Mouse (Mus musculus) heart, embryonic 14.5 days (tissue): ENCODE data around the gene Awat1. TPM values are rescaled to one million over a fixed set of nuclear protein-coding genes. Genes with fewer than 3 reads are reported as not detected.

ENCODE experiments used
- ATAC-seq: fragments of 200-750 bp; cut with Nextera tagmentation; 2 replicates; pipeline ENCODE4 v1.8.0; 2017; ENCODE audit warnings: low read depth, moderate TSS enrichment; ENCODE audit not compliant: insufficient number of reproducible peaks, insufficient read depth, low FRiP score
- H3K27ac ChIP-seq, 2 experiments: fragments of 200-500 bp in 1 of 2; fragments of 300-500 bp in 1 of 2; sonication (generic) in 1 of 2; replicated peaks in 1 of 2; 2 replicates each; pipeline ENCODE4 v1.5.1; 2012 to 2014; ENCODE audit warnings: low read depth in 2 of 2, low read length in 2 of 2, control low read depth in 1 of 2, mild to moderate bottlenecking in 1 of 2, mixed read lengths in 1 of 2; ENCODE audit not compliant: control insufficient read depth in 1 of 2, insufficient read depth in 1 of 2
- H3K27me3 ChIP-seq: fragments of 300-500 bp; sonication (generic); 2 replicates; pipeline ENCODE4 v1.6.1; 2014; ENCODE audit warnings: mild to moderate bottlenecking, low read length, control low read depth; ENCODE audit not compliant: control insufficient read depth, insufficient read depth
- H3K36me3 ChIP-seq: fragments of 300-500 bp; sonication (generic); 2 replicates; pipeline ENCODE4 v1.6.1; 2014; ENCODE audit warnings: mild to moderate bottlenecking, control low read depth, low read length, mixed read lengths; ENCODE audit not compliant: control insufficient read depth, insufficient read depth
- H3K4me1 ChIP-seq, 2 experiments: fragments of 200-500 bp in 1 of 2; fragments of 300-500 bp in 1 of 2; sonication (generic) in 1 of 2; 2 replicates each; pipeline ENCODE4 v1.6.1; 2012 to 2014; ENCODE audit warnings: low read length in 2 of 2, control low read depth in 1 of 2, mixed read lengths in 1 of 2; ENCODE audit not compliant: control insufficient read depth in 2 of 2, insufficient read depth in 2 of 2
- H3K4me2 ChIP-seq: fragments of 300-500 bp; sonication (generic); 2 replicates; pipeline ENCODE4 v1.6.1; 2014; ENCODE audit warnings: mild to moderate bottlenecking, low read length
- H3K4me3 ChIP-seq, 2 experiments: fragments of 200-500 bp in 1 of 2; fragments of 300-500 bp in 1 of 2; sonication (generic) in 1 of 2; 2 replicates each; pipeline ENCODE4 v1.5.1; 2012 to 2014; ENCODE audit warnings: low read length in 2 of 2, mild to moderate bottlenecking in 2 of 2, control low read depth in 1 of 2, low read depth in 1 of 2, moderate library complexity in 1 of 2; ENCODE audit not compliant: control insufficient read depth in 1 of 2, insufficient read depth in 1 of 2
- H3K9ac ChIP-seq: fragments of 300-500 bp; sonication (generic); 2 replicates; pipeline ENCODE4 v1.6.1; 2014; ENCODE audit warnings: mild to moderate bottlenecking, low read length
- H3K9me3 ChIP-seq: fragments of 300-500 bp; sonication (generic); 2 replicates; pipeline ENCODE4 v1.6.1; 2016; ENCODE audit warnings: low read length, control low read depth; ENCODE audit not compliant: control insufficient read depth
- WGBS: fragments of 180-500 bp; shearing (Covaris S2); extraction: QIAGEN DNeasy Blood & Tissue Kit; methylation state at CpG from one replicate; pipeline ENCODE4 v1.1.7; 2014; 5-methylcytosine and 5-hydroxymethylcytosine counted together
- polyA plus RNA-seq: library from polyadenylated mRNA; unstranded; fragments of >200 nt; fragmentation: Nextera tagmentation; extraction: Ambion mirVana; gene quantifications from 2 replicates; pipeline ENCODE4 v1.2.1, GENCODE M21; 2014

The Awat1 gene
- polyA plus RNA-seq = not detected in 2 replicates

DNA sequence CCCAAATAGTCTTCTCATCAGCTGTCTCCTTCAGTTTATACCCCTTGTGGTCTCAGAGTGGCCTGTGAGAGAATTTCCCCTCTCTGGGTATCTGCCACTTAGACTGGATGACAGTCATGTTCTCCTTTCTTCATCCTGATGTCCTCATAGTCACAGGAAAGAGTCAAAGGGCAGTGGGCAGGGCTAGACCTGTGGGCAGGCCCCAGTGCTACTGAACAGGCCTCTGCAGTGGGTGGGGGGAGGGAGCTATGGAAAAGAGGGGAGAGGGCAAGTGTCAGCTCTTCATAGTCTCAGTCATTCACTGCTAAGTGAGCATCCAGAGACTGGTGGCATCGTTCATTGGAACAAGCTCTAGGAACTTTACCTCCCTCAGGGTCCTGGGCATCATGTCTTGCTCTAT is at the start of gene Awat1:
Gene Awat1, plus strand, starts transcription at position 301 of the 400 bp plus-strand sequence.
- ATAC-seq = no peak
- Histone ChIP-seq H3K9ac (no peak within 1 kb of the TSS), H3K4me2 (no peak within 1 kb of the TSS), H3K9me3 (no peaks in the 10 kb centered on the region), H3K4me1 (no peaks in the 10 kb centered on the region), H3K27ac (no peak within 1 kb of the TSS), H3K36me3 (no peaks in the 10 kb centered on the region), H3K4me3 (no peak within 1 kb of the TSS), H3K27me3 (no peaks in the 10 kb centered on the region)
- 83% methylated on average over 1 of the region's 1 CpGs for WGBS

DNA sequence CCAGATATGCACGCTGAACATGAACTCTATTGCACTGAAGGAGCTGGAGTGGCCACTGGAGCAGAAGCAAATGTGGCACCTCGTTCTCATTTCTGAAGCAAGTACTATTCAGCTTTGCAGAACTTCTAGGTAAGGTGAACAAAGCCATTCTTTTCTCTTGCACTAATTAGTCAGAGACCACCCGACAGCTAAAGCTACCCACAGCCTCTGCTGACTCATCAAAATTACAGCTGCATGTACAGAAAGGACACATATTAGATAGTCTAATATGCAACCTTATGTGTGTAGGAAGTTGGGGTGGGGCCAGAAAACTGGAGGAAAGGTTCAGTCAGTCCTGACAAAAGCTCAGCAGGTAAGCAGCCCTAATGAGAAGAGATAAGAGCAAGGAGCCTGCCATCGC is 47.6 kb upstream of the Awat1 start, which contains the start of gene Dgat2l6:
Gene Dgat2l6, plus strand, starts transcription at position 368 of the 400 bp plus-strand sequence.
- Histone ChIP-seq H3K4me2 (no peak within 1 kb of the TSS), H3K27me3 (no peaks in the 10 kb centered on the region), H3K36me3 (no peaks in the 10 kb centered on the region), H3K4me1 (no peaks in the 10 kb centered on the region), H3K9me3 (no peaks in the 10 kb centered on the region), H3K27ac (no peak within 1 kb of the TSS), H3K4me3 (no peak within 1 kb of the TSS), H3K9ac (no peak within 1 kb of the TSS)
- WGBS = 81% methylated on average over 4 of the region's 4 CpGs
- ATAC-seq = no peak

DNA sequence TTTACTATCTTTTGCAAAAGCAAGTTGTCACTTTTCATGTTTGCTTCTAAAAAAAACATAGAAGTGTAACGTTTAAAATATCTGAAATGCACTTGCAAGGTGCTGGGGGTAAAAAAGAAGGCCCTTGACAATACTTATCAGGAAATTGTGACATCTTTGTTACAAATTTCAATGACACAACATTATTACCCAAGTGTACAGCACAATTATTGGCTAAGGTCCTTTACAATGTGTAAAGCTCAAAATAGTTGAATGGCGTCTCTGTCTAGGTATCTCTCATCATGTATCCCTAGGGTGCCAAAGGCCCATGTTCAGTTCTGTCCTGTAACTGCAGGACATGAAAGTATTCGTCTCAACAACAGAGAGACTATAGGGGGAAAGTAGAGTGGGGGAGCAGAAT is 16.0 kb upstream of the Awat1 start:
- WGBS = 61% methylated on average over 3 of the region's 3 CpGs
- ATAC-seq = no peak

DNA sequence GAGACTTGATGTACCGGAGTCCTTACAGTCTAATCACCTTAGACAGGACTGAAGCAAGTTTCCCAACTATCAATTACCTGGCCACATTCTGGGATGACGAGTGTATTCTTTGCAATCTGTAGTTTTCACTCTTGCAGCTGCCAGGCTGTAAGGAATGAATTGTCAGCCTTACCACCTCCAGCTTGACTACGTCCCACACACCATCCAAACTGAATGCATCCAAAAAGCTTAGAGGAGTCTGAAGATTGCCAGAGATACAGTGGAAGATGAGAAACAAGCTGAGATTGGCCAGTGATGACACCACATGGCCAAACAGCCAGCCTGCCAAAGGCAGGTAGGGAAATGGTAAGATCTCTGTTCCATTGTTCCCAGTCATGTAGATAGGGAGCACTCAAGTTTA is 6.4 kb upstream of the Awat1 start:
- ATAC-seq = no peak
- 66% methylated on average over 3 of the region's 3 CpGs for WGBS
- Histone ChIP-seq H3K9ac (no peak overlapping the region), H3K36me3 (no peaks in the 10 kb centered on the region), H3K9me3 (no peaks in the 10 kb centered on the region), H3K27ac (no peak overlapping the region), H3K4me1 (no peaks in the 10 kb centered on the region), H3K4me2 (no peak overlapping the region), H3K4me3 (no peak overlapping the region), H3K27me3 (no peaks in the 10 kb centered on the region)

More for the DNA sequence above, 16.0 kb upstream of the Awat1 start:
- Histone ChIP-seq H3K4me3 (no peak overlapping the region), H3K9ac (no peak overlapping the region), H3K27ac (no peak overlapping the region), H3K36me3 (no peaks in the 10 kb centered on the region), H3K4me1 (no peaks in the 10 kb centered on the region), H3K27me3 (no peaks in the 10 kb centered on the region), H3K9me3 (no peaks in the 10 kb centered on the region), H3K4me2 (no peak overlapping the region)

DNA sequence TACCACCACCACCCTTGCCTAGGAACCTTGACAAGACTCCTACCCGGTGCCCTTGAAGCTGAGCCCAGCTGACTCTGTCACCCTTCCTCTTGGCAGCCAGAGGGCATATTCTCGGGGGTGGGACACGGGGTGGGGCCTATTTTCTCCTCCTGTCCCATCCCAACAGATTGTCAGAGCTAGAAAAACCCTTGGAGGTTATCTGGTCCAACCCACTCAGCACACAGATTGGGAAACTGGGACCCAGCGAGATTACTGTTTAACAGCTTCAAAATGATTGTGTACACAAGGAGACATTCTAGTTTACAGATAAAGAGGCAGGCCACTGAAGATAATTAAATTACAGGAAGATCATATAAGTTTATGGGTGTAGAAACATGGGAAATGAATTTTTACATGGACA is 22.7 kb downstream of the Awat1 start, which contains the start of gene P2ry4:
Gene P2ry4, minus strand, starts transcription at position 79 of the 400 bp plus-strand sequence.
- Histone ChIP-seq H3K27ac (no peak within 1 kb of the TSS), H3K4me3 (no peak within 1 kb of the TSS), H3K4me2 (no peak within 1 kb of the TSS), H3K36me3 (no peaks in the 10 kb centered on the region), H3K27me3 (no peaks in the 10 kb centered on the region), H3K4me1 (no peaks in the 10 kb centered on the region), H3K9me3 (no peaks in the 10 kb centered on the region), H3K9ac (no peak within 1 kb of the TSS)
- 36% methylated on average over 4 of the region's 4 CpGs for WGBS
- no peak for ATAC-seq

DNA sequence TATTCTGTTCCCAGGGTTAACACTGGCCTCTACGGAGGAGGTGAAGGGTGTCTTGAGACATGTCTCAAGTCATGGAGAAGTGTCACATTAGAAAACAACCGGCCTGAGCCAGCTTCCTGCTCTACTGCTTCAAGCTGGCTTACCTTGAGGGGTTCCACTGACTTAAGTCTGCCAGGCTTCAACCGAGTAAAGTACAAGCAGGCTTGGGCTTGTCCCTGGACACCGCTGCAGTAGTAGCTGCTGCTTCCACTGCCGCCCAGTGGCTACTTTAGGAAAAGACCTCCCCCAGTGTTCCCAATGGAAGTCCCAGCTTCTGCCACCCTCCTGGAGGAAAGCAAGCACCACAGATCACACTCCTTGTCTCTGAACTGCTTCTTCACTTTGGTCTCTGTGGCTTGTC is 25.4 kb downstream of the Awat1 start:
- Histone ChIP-seq H3K4me2 (no peak overlapping the region), H3K9me3 (no peaks in the 10 kb centered on the region), H3K27me3 (no peaks in the 10 kb centered on the region), H3K27ac (no peak overlapping the region), H3K4me3 (no peak overlapping the region), H3K36me3 (no peaks in the 10 kb centered on the region), H3K4me1 (no peaks in the 10 kb centered on the region), H3K9ac (no peak overlapping the region)
- ATAC-seq = no peak
- 16% methylated on average over 5 of the region's 5 CpGs for WGBS

DNA sequence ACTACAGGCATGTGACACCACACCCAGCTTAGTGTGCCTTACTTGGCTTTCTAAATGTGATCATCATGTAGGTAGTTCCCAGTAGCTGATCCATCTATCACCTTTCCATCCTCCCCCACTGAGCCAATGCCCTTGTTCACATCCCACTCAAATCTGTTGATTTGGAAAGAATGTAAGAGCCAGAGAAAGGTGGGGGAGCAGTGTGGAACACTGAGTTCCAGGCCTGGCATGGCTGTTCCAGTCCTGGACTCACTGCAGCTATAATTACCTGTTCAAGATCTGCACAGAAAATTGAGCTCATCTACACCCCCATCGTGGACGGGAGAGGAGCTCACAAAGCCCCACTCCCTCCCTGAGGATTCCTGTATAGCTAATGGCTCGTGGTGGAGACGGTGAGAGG is 27.7 kb downstream of the Awat1 start:
- Histone ChIP-seq H3K27me3 (no peaks in the 10 kb centered on the region), H3K4me1 (0 out of 4 replicates have a peak, but pooled peaks cover 0 to under 1% of the 10 kb centered on the region in 2 experiments), H3K36me3 (no peaks in the 10 kb centered on the region), H3K27ac (no peak overlapping the region), H3K4me2 (no peak overlapping the region), H3K4me3 (no peak overlapping the region), H3K9ac (no peak overlapping the region), H3K9me3 (no peaks in the 10 kb centered on the region)
- ATAC-seq = no peak
- WGBS = 63% methylated on average over 4 of the region's 4 CpGs

DNA sequence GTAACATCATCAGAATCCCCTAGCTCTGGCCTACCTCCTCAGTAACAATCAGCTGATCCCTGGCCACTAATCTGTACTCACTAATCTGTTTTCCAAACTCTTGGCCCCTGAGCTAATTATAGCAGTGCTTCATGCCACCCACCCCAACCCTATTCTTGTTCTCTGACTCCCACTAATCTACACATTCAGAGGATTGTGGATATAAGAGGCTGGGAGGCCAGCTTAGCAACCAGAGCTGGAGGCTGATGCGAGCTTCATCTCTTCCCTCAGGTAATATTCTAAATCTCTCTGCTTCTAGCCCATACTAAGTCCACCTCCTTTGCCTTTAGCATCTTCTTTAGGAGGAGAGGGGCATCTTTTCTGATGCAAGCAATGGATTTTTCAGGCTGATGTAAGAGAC is 33.3 kb downstream of the Awat1 start, which contains the start of gene Arr3:
Gene Arr3, plus strand, starts transcription at position 184 of the 400 bp plus-strand sequence.
- Histone ChIP-seq H3K9me3 (no peaks in the 10 kb centered on the region), H3K4me3 (no peak within 1 kb of the TSS), H3K27ac (no peak within 1 kb of the TSS; a peak in 1 of 4 replicates), H3K36me3 (no peaks in the 10 kb centered on the region), H3K4me1 (peaks cover 2 to 3% of the 10 kb centered on the region in 2 experiments; a peak in 2 of 4 replicates), H3K27me3 (no peaks in the 10 kb centered on the region), H3K4me2 (no peak within 1 kb of the TSS), H3K9ac (no peak within 1 kb of the TSS)
- WGBS = 38% methylated on average over 1 of the region's 1 CpGs
- no peak for ATAC-seq
